Mouse (Mus musculus): ENCODE measurements around the gene Apc2. TPM values are rescaled to one million over a fixed set of nuclear protein-coding genes. Genes with fewer than 3 reads are reported as not detected.

Gene Apc2
- total RNA-seq, 4 experiments from 2014 or later, result 107 to 125 (median 116) TPM

DNA sequence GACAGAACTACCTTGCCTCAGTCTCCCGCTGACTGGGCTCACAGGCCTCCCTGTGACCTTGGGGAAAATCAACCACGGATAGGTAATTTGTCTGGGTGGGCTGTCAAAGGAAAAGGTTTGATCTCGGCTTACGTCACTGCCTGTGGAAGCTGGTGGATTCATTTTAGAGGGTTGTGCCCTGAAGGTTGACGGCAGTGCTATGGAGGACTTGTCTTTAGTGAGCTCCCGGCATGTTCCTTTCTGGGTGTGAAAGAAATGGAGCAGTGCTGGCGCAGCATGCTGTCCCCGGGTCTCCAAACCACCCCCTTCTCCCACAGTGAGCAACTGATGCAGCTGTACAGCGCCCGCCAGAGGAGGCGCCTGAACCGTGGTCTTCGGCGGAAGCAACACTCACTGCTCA lies 2.5 kb upstream of the Apc2 start:
- no peak for DNase-seq (ENCODE audit: low spot score in 2 of 2)

- no peak for DNase-seq (ENCODE audit: low spot score in 2 of 2)
These were observed 1.5 kb upstream of the Apc2 start for GRCm38 (mm10) chr10:80294311-80294710.

DNA sequence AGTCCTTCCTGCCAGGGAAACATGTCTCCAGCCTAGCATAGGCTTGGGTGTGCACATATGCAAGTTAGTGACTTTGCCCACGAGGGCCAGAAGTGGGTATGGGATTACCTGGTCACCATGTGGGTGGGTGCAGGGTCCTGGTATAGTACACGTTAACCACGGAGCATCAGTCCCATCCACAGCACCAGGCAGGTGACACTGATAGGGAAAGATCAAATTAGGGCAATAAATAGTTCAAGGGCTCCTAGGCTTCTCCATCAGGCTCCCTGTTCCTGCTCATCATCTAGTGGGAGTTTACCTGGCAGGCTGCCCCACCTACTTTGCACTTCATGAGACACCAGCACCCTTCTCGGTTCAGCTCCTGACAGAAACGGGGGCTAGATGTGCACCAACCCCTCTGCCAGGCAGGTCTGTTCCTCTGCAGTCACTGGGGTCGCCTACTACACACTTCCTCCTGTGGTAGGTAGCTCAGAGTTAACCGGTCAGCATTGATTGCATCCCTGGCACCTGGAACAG lies 931 bp upstream of the Apc2 start:
- DNase-seq (ENCODE audit: low spot score in 2 of 2), result no peak

- no peak for DNase-seq (ENCODE audit: low spot score in 2 of 2)
These were observed 1.0 kb downstream of the Apc2 start for GRCm38 (mm10) chr10:80296824-80297223.

- no peak for DNase-seq (ENCODE audit: low spot score in 2 of 2)
These were observed 1.9 kb downstream of the Apc2 start for GRCm38 (mm10) chr10:80297526-80298133.

DNA sequence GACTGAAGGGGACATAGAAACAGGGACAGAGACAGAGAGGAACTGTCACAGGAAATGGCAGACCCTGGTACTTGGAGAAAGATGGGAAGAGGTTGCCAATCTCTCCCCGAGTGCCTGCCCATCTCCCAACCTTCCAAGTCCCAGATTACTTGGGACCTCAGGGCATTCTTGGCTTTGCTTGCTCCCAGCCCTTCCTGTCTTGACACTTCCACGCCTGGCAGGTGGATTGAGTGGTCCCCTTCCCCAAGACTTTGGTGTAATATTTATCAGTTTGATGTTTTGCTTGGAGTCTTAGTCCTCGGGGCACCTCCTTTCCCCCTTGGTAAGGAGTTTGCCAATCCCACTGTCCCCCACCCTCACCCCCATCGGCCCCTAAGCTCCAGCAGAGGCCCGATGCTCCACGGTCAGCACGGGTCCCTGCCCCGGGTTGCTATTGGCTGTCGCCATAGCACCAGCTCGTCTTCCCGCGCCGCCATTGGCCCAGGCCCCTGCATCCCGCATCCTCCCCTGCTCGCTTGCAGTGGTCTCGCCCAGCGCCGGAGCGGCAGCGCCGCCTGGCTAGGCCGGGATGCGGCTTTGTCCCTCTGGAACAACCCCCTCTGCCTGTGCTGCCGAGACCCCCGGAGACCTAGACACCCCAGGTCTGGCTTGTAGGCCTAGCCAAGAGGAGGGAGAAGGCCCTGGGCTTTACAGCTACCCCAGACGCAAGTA lies 2.9 kb downstream of the Apc2 start:
- DNase-seq (ENCODE audit: low spot score in 2 of 2), result peak; percentile 75 to 88

GRCm38 (mm10) chr10:80299301-80299700 lies 3.5 kb downstream of the Apc2 start:
- DNase-seq (ENCODE audit: low spot score in 2 of 2), result no peak

- DNase-seq (ENCODE audit: low spot score in 2 of 2), result no peak
These were observed 4.0 kb downstream of the Apc2 start for GRCm38 (mm10) chr10:80299824-80300223.

GRCm38 (mm10) chr10:80300672-80301181 lies 5.0 kb downstream of the Apc2 start:
- DNase-seq (ENCODE audit: low spot score in 2 of 2), result no peak

- DNase-seq (ENCODE audit: low spot score in 2 of 2), result no peak
These were observed 5.7 kb downstream of the Apc2 start for GRCm38 (mm10) chr10:80301256-80302081.

GRCm38 (mm10) chr10:80302082-80302355 lies 6.2 kb downstream of the Apc2 start:
- no peak for DNase-seq (ENCODE audit: low spot score in 2 of 2)

DNA sequence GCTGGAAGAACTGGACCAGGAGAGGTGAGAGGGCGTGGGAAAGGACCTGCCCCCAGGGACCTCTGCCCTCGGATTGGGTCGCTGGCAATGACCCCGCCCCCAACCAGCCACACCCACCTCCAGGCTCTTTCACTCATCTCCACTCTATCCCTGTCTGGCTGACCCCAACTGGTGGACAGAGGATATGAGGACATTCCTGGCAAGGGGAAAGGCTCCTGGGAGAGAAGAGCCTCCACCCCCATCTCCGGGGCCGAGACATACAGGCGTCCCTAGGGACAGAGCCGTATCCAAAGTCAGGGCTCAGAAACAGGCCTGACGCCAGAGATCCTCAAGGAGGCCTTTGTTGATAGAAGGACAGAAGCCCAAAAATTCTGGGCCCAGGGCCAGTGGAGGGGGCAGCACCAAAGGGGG lies 6.7 kb downstream of the Apc2 start:
- peak in 1 of 2 experiments; percentile 82 for DNase-seq (ENCODE audit: low spot score in 2 of 2)

DNA sequence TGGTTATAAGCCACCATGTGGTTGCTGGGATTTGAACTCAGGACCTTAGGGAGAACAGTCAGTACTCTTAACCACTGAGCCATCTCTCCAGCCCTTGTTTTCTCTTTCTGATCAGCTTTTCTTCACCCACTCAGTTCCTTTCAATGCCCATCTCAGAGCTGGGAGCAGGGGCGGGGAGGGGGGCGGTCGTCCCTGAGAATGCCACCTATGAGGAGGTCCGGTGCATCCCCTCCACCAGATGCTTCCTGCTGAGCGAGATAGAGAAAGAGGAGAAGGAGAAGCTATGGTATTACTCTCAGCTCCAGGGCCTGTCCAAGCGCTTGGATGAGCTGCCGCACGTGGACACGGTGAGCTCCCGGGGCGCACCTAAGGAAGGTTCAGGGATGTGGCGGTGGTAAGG lies 8.7 kb downstream of the Apc2 start:
- DNase-seq (ENCODE audit: low spot score in 2 of 2), result no peak

GRCm38 (mm10) chr10:80304862-80305261 lies 9.1 kb downstream of the Apc2 start:
- no peak for DNase-seq (ENCODE audit: low spot score in 2 of 2)

DNA sequence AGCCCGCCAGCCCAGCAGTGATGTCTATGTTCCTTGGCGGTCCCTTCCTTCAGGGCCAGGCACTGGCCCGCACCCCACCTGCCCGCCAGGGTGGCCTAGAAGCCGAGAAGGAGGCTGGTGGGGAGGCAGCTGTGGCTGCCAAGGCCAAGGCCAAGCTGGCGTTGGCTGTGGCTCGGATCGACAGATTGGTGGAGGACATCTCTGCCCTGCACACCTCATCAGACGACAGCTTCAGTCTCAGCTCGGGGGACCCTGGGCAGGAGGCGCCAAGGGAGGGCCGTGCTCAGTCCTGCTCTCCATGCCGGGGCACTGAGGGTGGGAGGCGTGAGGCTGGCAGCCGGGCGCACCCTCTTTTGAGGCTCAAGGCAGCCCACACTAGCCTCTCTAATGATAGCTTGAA lies 15.8 kb downstream of the Apc2 start:
- DNase-seq (ENCODE audit: low spot score in 2 of 2), result no peak

GRCm38 (mm10) chr10:80312586-80313504 lies 17.1 kb downstream of the Apc2 start:
- DNase-seq (ENCODE audit: low spot score in 2 of 2), result no peak

- no peak for DNase-seq (ENCODE audit: low spot score in 2 of 2)
These were observed 17.9 kb downstream of the Apc2 start for GRCm38 (mm10) chr10:80313627-80314201.

DNA sequence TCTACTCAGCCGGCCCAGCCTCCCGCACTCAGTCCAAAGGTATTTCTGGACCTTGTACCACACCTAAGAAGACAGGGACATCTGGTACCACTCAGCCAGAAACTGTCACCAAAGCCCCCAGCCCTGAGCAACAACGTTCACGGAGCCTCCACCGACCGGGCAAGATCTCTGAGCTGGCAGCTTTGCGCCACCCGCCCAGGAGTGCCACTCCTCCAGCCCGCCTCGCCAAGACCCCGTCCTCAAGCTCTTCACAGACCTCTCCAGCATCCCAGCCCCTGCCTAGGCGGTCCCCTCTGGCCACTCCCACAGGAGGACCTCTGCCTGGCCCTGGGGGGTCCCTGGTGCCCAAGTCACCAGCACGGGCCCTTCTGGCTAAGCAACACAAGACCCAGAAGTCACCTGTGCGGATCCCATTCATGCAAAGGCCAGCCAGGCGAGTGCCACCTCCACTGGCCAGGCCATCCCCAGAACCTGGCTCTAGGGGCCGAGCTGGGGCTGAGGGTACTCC lies 18.8 kb downstream of the Apc2 start:
- DNase-seq (ENCODE audit: low spot score in 2 of 2), result no peak

GRCm38 (mm10) chr10:80315315-80315714 lies 19.5 kb downstream of the Apc2 start:
- no peak for DNase-seq (ENCODE audit: low spot score in 2 of 2)

DNA sequence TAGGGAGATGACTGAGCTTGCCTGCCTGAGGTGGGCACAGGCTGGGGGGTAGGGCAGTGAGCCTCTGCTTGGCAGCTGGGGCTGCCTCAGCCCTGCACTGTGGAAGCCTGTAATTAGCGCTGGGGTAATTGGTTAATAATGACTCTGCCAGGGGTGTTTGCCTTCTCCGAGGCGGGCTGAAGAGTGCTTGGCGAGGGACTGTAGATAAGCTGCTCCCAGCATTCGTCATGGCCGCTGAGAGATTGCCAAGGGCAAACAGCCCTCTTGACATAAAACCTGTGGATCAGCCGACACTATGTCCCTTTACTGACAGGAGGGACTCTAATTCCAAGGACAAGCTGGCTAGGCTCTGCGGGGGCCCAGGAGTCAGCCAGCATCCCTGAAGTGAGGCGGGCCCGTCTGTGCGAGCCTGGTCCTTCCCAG lies 20.6 kb downstream of the Apc2 start:
- DNase-seq (ENCODE audit: low spot score in 2 of 2), result no peak

Data from left cerebral cortex, adult 8-10 months (tissue).